Mouse (Mus musculus) lung, embryonic 16.5 days (tissue): ENCODE measurements around the gene Rabl2. TPM values are rescaled to one million over a fixed set of nuclear protein-coding genes. Genes with fewer than 3 reads are reported as not detected.

Experiments used
- ATAC-seq: fragments of 200-750 bp; cut with Nextera tagmentation; 2 replicates; pipeline ENCODE4 v1.8.0; 2017; ENCODE audit warnings: low read depth, mild to moderate bottlenecking, moderate library complexity
- H3K27ac ChIP-seq: fragments of 300-500 bp; sonication (generic); 2 replicates; pipeline ENCODE4 v1.5.1; 2014; ENCODE audit warnings: mild to moderate bottlenecking, control low read depth, low read length
- H3K27me3 ChIP-seq: fragments of 300-500 bp; sonication (generic); 2 replicates; pipeline ENCODE4 v1.6.1; 2014; ENCODE audit warnings: low read depth, low read length, mixed read lengths; ENCODE audit not compliant: control insufficient read depth, insufficient read depth
- H3K36me3 ChIP-seq: fragments of 300-500 bp; sonication (generic); 2 replicates; pipeline ENCODE4 v1.6.1; 2014; ENCODE audit warnings: low read length; ENCODE audit not compliant: control insufficient read depth, insufficient read depth
- H3K4me1 ChIP-seq: fragments of 300-500 bp; sonication (generic); replicated peaks from 2 replicates; pipeline ENCODE4 v1.6.1; 2014; ENCODE audit warnings: low read length, mixed read lengths; ENCODE audit not compliant: control insufficient read depth, insufficient read depth
- H3K4me2 ChIP-seq: fragments of 300-500 bp; sonication (generic); 2 replicates; pipeline ENCODE4 v1.6.1; 2014; ENCODE audit warnings: low read depth, low read length, control low read depth
- H3K4me3 ChIP-seq: fragments of 300-500 bp; sonication (generic); 2 replicates; pipeline ENCODE4 v1.5.1; 2014; ENCODE audit warnings: mild to moderate bottlenecking, low read length, control low read depth
- H3K9ac ChIP-seq: fragments of 300-500 bp; sonication (generic); 2 replicates; pipeline ENCODE4 v1.6.1; 2014; ENCODE audit warnings: low read length, control low read depth
- H3K9me3 ChIP-seq: fragments of 300-500 bp; sonication (generic); 2 replicates; pipeline ENCODE4 v1.6.1; 2016; ENCODE audit warnings: low read length; ENCODE audit not compliant: control insufficient read depth
- WGBS: fragments of 180-500 bp; shearing (Covaris S2); extraction: QIAGEN DNeasy Blood & Tissue Kit; methylation state at CpG from one replicate; pipeline ENCODE4 v1.1.7; 2014; 5-methylcytosine and 5-hydroxymethylcytosine counted together
- polyA plus RNA-seq: library from polyadenylated mRNA; unstranded; fragments of >200 nt; fragmentation: Nextera tagmentation; extraction: Ambion mirVana; gene quantifications from 2 replicates; pipeline ENCODE4 v1.2.1, GENCODE M21; 2015

The Rabl2 gene
- polyA plus RNA-seq, 1 experiment from 2014 or later: 52.8 TPM

DNA sequence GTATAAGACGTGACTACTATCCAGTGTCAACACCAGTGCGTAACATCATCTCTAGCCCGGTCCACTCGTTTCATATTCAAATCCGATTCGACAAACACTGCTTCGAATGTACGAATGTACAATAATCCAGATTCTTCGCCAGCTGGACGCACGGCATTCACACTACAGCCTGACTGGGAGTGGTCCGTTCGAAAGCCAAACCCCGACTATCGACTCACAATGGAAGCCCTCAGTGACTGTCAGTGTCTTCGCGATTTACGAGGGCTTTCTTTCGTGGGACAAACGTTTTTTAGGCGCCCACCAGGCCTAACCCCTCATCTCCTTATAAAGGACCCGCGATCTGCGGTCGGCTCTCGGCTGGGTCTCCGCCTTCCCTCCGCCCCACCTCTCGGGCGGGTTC lies 406 bp downstream of the Rabl2 start:
- under 1% methylated on average over 30 of the region's 30 CpGs for WGBS
- ATAC-seq: peak; percentile 29
- H3K4me1 ChIP-seq: peaks cover 5% of the 10 kb centered on the region; the same call in 1 of the 2 replicates

DNA sequence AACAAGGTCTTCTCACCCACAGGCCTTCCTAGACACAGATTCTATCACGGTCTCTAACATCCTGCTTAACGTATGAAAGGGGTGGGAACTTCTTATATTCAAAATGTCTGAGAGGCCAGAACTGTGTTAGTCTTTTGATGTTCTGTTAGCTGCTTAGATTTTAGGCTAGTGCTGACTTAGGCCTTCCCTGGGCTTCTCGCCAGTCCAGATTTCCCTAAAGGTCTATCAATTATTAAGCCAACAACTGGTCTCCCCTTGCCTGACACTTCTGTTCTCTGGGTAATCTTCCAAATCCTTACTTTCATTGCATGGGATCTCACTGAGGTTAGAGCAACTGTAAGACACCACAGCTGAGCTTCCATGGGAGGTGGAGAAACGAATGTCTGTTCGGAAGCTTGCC lies 2.6 kb downstream of the Rabl2 start:
- Histone ChIP-seq H3K4me1 (peaks cover 5% of the 10 kb centered on the region; the same call in 1 of the 2 replicates), H3K9ac (no peak overlapping the region), H3K4me3 (no peak overlapping the region), H3K4me2 (no peak overlapping the region), H3K9me3 (no peaks in the 10 kb centered on the region), H3K27me3 (no peaks in the 10 kb centered on the region), H3K36me3 (peaks cover 4% of the 10 kb centered on the region; the same call in 1 of the 2 replicates), H3K27ac (no peak overlapping the region)
- no peak for ATAC-seq
- 61% methylated on average over 5 of the region's 5 CpGs for WGBS

More for the DNA sequence above, 406 bp downstream of the Rabl2 start:
- Histone ChIP-seq H3K36me3 (no peaks in the 10 kb centered on the region), H3K4me2 (peak overlapping the region; percentile 77), H3K27ac (no peak overlapping the region), H3K9me3 (no peaks in the 10 kb centered on the region), H3K9ac (peak overlapping the region; percentile 82), H3K4me3 (peak overlapping the region; percentile 80), H3K27me3 (no peaks in the 10 kb centered on the region)

GRCm38 (mm10) chr15:89585631-89586030 lies 6.1 kb downstream of the Rabl2 start:
- H3K4me1 ChIP-seq: peaks cover 2% of the 10 kb centered on the region; the same call in 1 of the 2 replicates
- no peaks in the 10 kb centered on the region for H3K9me3 ChIP-seq
- peaks cover 4% of the 10 kb centered on the region; the same call in 1 of the 2 replicates for H3K36me3 ChIP-seq
- WGBS: 83% methylated on average over 11 of the region's 11 CpGs
- no peaks in the 10 kb centered on the region for H3K27me3 ChIP-seq
- no peak overlapping the region for H3K27ac ChIP-seq
- H3K4me2 ChIP-seq: no peak overlapping the region
- ATAC-seq: no peak
- no peak overlapping the region for H3K9ac ChIP-seq
- no peak overlapping the region for H3K4me3 ChIP-seq

- WGBS: 79% methylated on average over 5 of the region's 5 CpGs
- no peak overlapping the region for H3K27ac ChIP-seq
These were observed 6.6 kb downstream of the Rabl2 start for GRCm38 (mm10) chr15:89585101-89585500.

DNA sequence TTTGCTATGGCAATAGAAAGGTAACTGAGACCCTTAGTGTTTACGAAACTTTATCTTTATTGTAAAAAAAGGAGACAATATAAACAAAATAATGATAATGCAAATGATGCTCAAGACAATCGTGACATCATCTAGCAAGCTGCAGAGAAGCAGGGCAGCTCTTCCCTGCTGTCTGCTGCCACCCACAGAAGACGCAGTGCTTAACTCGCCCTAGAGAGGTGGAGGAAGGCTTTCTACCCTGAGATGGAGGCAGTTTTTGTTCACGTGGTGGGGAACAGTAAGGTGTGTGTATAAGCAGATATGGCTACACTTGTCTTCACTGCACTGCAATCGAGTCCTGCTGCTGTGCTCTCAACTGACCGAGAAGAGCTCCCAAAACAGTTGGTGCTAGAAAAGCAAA lies 9.2 kb downstream of the Rabl2 start:
- Histone ChIP-seq H3K9me3 (no peaks in the 10 kb centered on the region), H3K36me3 (peaks cover 4% of the 10 kb centered on the region; the same call in 1 of the 2 replicates), H3K9ac (no peak overlapping the region), H3K27me3 (no peaks in the 10 kb centered on the region), H3K4me2 (no peak overlapping the region), H3K4me1 (no peaks in the 10 kb centered on the region), H3K4me3 (no peak overlapping the region), H3K27ac (no peak overlapping the region)
- no peak for ATAC-seq
- WGBS: 81% methylated on average over 7 of the region's 7 CpGs

More at GRCm38 (mm10) chr15:89585101-89585500, 6.6 kb downstream of the Rabl2 start:
- Histone ChIP-seq H3K27me3 (no peaks in the 10 kb centered on the region), H3K4me3 (no peak overlapping the region), H3K4me1 (no peaks in the 10 kb centered on the region), H3K9ac (no peak overlapping the region), H3K36me3 (peaks cover 4% of the 10 kb centered on the region; the same call in 1 of the 2 replicates), H3K4me2 (no peak overlapping the region), H3K9me3 (no peaks in the 10 kb centered on the region)
- ATAC-seq: peak; percentile 21; the same call in 1 of the 2 replicates

- Histone ChIP-seq H3K4me2 (no peak overlapping the region), H3K4me1 (no peaks in the 10 kb centered on the region), H3K9me3 (no peaks in the 10 kb centered on the region), H3K27me3 (no peaks in the 10 kb centered on the region), H3K27ac (no peak overlapping the region), H3K4me3 (no peak overlapping the region), H3K36me3 (no peaks in the 10 kb centered on the region), H3K9ac (no peak overlapping the region)
- ATAC-seq: no peak
- 63% methylated on average over 8 of the region's 8 CpGs for WGBS
These were observed 19.6 kb downstream of the Rabl2 start for GRCm38 (mm10) chr15:89572147-89572546.

- no peaks in the 10 kb centered on the region for H3K36me3 ChIP-seq
- whole genome bisulfite sequencing: 81% methylated on average over 6 of the region's 6 CpGs
- no peak for ATAC-seq
These were observed 23.6 kb downstream of the Rabl2 start, which contains the start of gene Acr for GRCm38 (mm10) chr15:89568114-89568513. TSS of gene Acr (plus strand) at chr15:89568326.

GRCm38 (mm10) chr15:89559202-89559731 lies 32.5 kb downstream of the Rabl2 start:
- no peaks in the 10 kb centered on the region for H3K9me3 ChIP-seq
- peaks cover 17% of the 10 kb centered on the region; the same call in 1 of the 2 replicates for H3K4me1 ChIP-seq
- no peak for ATAC-seq
- no peaks in the 10 kb centered on the region for H3K36me3 ChIP-seq
- no peak overlapping the region for H3K4me3 ChIP-seq
- H3K27me3 ChIP-seq: peaks cover 26% of the 10 kb centered on the region
- no peak overlapping the region for H3K4me2 ChIP-seq
- no peak overlapping the region for H3K27ac ChIP-seq
- no peak overlapping the region for H3K9ac ChIP-seq
- 57% methylated on average over 10 of the region's 10 CpGs for WGBS

More at GRCm38 (mm10) chr15:89568114-89568513, 23.6 kb downstream of the Rabl2 start, which contains the start of gene Acr:
- Histone ChIP-seq H3K9me3 (no peaks in the 10 kb centered on the region), H3K9ac (no peak within 1 kb of the TSS), H3K4me1 (no peaks in the 10 kb centered on the region), H3K27ac (no peak within 1 kb of the TSS), H3K4me2 (no peak within 1 kb of the TSS), H3K27me3 (no peaks in the 10 kb centered on the region), H3K4me3 (no peak within 1 kb of the TSS)

- ATAC-seq: no peak
- WGBS: 19% methylated on average over 34 of the region's 34 CpGs
These were observed 33.7 kb downstream of the Rabl2 start for GRCm38 (mm10) chr15:89557996-89558390.

More at GRCm38 (mm10) chr15:89557996-89558390, 33.7 kb downstream of the Rabl2 start:
- H3K9ac ChIP-seq: peak overlapping the region; percentile 14; the same call in 1 of the 2 replicates
- no peaks in the 10 kb centered on the region for H3K9me3 ChIP-seq
- no peaks in the 10 kb centered on the region for H3K36me3 ChIP-seq
- H3K4me1 ChIP-seq: peaks cover 17% of the 10 kb centered on the region; the same call in 1 of the 2 replicates
- H3K27me3 ChIP-seq: peaks cover 26% of the 10 kb centered on the region
- H3K27ac ChIP-seq: no peak overlapping the region
- H3K4me2 ChIP-seq: peak overlapping the region; percentile 46
- peak overlapping the region; percentile 19 for H3K4me3 ChIP-seq
